Mouse (Mus musculus): ENCODE measurements at regions not wholly inside any gene's neighbourhood (a gene's known extent, or its start where the extent isn't known, plus 50 kb on each side); places are given as distances from the start of the nearest gene placed in this dataset.

- TF ChIP-seq POLR2A (IDR thresholded peaks at IDR 0.05; ENCODE audit: borderline replicate concordance, extremely low read depth, low read depth, low read length) = no peak
- TF ChIP-seq CTCF (IDR thresholded peaks at IDR 0.05; ENCODE audit: insufficient read depth, low read length) = no peak
Measured at GRCm38 (mm10) chr6:51250233-51250632, 182.2 kb upstream of the Nfe2l3 start.

Data from lung, adult 2 months (tissue).